Mouse (Mus musculus) lung, postnatal 4 days (tissue): ENCODE data around the gene Csrp2.

Source experiments
- DNase-seq, 2 experiments: peaks; one replicate each; pipeline ENCODE4 v3.0.0; 2021

Gene Csrp2

DNA sequence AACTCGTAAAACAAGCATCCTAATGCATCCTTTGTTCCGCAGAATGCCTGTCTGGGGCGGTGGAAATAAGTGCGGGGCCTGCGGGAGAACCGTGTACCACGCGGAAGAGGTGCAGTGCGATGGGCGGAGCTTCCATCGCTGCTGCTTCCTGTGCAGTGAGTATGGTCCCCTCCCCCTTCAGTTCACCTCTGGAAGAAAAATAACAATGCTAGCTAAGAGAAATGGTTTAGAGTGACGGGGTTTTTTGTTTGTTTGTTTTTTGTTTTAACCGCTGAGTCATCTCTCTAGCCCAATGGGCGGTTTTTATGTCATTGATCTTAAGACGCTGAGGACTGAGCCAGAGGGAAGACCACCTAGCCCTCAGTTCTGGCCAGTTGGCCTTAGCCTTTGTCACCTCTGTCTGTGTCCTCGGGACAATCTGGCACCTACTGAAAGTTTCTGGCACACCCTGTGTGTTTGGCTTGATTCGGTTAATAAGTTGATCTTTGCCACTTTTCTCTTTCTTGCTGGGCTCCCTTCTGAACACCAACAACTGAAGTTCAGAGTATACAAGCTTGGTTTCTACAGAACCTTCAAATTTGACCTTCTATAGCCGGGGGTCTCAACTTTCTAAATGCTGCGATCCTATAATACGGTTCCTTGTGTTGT lies 12.4 kb downstream of the Csrp2 start:
- peak; percentile 33 to 43 for DNase-seq

DNA sequence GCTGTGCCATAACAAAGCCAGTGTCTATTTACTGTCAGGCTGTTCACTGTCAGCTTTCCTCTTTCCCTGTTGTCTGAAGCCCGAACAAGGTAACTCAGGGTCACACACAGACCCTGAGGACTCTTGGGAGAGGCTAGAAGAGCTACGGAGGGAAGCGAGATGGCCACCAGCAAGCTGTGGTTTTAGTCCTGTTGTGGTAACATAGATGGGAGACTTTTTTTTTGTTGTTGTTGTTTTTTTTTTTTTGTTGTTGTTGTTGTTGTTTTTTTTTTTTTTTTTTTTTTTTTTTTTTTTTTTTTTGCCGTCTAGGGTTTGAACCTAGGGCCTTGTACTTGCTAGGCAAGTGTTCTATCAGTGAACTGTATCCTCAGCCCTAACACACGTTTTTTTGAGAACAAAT lies 14.0 kb downstream of the Csrp2 start:
- no peak for DNase-seq

DNA sequence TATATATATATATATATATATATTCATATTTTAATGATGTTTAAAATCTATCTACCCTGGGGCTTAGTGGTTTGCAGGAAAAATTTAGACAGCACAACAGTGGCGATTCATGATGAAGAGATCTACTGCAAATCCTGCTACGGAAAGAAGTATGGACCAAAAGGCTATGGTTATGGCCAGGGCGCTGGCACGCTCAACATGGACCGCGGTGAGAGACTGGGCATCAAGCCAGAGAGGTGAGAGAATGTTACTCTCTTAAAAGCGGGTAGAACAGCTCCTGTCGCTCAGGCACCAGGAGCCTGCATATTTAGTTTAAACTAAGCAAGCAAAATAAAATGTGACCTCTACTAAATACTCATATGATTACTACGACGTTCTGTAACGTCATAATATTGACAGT lies 15.5 kb downstream of the Csrp2 start:
- DNase-seq = no peak

DNA sequence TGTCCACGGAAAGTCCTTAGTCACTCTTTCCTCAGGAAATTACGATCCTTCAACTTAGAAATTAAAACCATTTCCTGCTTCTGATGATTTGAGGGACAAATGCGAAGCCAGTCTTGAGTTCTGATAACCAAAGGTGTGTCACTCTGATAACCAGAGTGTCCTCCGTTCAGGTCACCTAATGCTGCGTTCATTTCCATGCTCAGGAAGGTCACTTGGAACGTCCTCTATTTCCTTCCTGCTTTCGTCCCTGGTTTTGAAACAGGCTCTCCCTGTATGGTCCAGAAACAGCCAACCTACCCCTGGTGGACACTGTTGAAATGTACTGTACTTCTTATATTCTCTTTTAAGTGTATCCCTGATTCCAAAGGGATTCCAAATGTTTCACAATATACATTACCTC lies 16.1 kb downstream of the Csrp2 start:
- no peak for DNase-seq

DNA sequence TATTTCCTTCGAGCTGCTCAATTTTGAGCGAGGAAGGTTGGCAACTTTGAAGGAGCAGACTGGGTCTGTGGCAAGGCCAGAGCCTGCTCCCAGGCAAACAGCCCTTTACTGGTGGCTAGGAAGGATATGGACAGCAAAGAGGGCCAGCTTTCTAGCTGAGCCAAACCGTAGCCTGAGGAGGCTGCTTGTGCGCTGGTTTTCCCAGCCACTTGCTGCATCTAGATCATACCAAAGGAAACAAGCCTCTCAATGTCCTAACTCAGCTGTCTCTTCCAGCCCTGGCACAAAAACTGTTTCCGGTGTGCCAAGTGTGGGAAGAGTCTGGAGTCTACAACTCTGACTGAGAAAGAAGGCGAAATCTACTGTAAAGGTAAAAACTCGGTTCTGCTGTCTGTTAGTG lies 18.8 kb downstream of the Csrp2 start:
- DNase-seq = no peak

DNA sequence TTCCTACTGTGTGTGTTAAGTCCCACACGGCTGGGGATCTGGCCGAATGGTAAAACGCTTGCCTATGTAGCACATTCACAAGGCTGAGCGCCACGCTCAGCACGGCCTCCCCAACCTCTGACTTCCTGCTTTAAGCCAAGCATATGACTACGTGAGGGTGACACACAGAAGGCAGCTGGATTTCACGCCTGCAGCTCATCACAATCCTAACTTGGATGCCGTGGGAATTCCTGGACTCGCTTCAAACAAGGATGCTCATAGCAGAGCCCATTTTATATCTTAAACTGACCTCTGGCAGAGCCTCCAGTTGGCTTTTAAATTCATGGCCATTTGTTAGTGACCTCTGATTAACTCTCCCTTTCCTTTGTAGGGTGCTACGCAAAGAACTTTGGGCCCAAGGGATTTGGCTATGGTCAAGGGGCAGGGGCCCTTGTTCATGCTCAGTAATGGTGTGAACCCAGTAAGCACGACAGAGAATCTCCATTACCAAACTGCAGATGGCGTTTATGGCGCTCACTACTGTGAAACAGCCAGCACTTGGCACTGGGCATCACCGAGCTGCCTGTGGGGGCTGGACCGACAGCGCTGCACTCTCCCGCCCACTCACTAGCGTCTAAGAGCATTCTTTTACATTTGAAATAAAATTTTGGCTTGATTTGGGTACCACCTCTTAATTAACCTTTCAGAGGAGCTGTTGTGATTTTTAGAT lies 19.4 kb downstream of the Csrp2 start:
- no peak for DNase-seq

DNA sequence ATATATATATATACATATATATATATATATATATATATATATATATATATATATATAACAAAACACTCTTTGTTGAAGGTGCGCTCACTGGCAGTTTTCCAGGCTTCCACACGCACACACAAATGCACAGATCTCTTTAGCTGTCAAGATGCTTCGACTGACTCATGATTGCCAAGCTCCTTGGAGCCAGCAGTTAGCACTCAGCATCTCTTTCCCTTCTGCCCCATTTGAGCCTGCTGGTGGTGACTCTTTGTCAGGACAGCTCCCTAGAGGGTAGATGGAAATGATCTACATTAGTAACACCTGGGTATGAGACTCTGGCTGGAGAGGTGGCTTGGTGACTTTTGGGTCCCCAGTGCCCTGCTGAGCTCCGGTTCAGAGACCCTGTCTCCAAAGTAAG lies 20.1 kb downstream of the Csrp2 start:
- no peak for DNase-seq

DNA sequence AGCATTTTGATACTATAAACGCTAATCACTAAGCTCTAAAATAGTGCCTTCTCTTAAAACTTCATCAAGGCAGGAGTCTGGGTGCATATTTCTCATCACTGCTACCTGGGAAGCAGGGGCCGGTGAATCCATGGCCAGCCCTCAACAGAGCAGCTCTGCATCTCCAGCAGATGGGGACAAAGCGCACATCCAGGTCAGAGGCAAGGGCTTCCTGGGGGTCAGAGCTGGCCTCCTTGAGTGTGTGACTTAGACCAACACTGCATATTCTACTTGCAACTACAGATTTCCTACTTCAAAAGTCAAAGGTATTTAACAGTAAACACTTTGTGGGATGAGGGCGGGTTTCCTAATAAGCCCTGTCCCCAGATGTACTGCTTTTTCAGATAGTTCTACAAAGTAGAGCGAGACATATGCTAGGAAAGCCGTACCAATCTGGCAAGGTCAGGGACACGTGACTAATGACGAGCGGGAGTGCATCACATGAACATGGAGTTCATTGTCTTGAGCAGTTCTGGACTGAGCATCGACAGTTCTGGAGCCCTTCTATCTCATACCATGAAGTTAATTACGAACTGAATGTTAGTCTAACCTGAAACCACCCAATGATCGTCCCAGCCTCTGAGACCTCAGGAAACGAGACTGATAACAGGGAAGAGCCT lies 21.3 kb downstream of the Csrp2 start:
- no peak for DNase-seq

DNA sequence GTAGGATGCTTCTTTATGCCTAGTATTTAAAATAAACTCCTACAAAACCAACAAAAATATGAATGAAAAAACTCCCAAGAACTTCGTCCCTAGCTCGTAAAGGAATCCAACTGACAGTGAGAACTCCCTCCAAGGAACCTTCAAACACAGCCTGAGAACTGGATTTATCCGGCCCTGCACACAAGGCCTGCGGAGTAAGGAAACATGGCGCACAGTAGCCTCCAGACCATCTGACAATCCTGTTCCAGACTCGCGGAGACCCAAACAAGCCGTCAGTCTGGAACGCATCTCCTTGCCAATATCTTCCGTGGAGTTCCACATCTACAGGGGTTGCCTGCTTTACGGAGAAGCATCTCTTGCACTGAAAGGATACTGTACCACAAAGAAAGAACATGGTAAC lies 22.4 kb downstream of the Csrp2 start:
- DNase-seq = no peak

DNA sequence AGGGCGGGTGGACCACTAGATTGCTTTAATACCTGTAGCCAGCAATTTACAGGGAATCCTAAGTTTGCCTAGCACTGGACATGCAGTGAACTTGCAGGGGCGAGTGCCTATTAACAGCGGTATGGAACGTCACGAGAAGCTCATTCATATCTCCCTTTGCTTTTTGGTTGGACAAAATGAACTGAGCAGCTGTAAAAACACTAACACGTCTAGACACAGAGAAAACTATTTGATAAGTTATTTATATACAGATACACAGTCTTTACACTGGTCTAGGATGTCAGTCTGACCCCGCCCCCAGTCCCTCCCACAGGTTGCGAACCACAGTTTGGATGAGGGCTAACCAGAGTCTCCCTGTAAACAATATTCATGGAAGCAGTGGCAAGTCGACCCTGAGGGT lies 23.2 kb downstream of the Csrp2 start:
- no peak for DNase-seq

DNA sequence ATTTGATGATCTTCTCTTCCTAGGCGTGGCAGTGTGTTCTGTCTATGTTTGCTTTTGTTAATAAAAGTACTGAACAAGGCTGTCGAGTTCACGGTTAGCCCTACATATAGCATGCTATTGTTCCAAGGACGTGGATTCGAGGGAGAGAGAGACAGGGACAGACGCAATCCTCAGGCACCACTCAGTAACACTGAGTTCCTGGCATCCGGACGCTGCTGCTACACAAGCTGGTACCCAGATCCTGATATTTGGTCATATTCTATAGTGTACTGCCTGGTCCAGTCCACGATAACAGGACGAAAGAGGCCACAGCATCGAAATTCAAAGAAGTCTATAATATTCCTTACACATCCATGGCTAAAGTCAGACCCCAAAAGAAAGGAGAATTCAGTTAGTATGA lies 24.6 kb downstream of the Csrp2 start:
- no peak for DNase-seq

DNA sequence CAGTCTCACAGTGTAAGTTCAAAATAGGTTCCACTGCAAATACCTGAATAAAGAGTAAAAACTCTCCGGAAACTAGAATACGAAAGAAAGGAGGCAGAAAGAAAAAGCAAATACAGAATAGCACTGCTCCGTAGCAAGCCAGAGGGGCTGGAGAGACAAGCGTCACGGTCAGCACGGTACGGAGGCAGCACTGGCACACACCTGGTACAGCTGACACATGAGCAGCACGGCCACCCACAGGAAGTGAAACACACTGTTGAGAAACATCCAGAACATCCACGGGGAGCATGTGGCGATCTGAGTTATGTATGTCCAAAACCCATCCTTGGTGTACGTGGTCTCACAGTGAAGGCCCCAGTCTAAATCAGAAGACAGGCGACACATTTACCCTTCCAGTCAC lies 26.4 kb downstream of the Csrp2 start:
- no peak for DNase-seq

DNA sequence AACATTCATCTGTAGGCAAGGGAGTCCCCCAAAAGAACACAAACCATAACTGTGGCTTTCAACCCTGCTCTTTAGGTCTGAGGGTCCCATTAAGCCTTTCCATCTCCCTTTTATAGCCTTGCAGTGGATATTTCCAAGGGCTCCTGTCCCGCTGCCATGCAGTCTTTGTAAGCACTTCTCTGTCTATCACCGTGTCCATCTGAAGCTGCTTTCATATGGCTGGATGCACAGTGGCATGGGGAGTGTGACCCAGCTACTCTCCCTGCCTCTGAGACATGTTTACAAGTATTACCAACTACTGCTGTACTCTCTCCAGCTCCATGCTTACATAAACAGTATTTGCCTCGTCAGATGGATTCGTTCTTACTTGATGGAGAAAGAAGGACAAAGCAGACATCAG lies 28.0 kb downstream of the Csrp2 start:
- no peak for DNase-seq

DNA sequence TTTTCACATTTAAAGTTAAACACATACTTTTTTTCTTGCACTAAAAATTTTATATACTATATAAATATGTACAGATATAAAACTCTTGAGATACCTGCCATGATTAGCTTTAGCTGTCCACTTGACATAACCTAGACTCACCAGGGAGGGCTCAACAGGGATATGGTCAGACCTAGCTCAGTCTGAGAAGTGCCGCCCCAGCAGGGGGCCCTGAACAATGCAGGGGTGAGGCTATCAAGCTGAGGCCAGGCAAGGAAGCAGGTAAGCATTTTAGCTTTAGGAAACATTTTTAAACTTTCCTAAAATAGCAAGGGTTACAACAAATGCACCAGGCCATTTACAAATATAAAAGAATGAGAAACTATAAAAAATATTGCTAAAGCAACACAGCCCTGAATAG lies 31.5 kb downstream of the Csrp2 start:
- no peak for DNase-seq

DNA sequence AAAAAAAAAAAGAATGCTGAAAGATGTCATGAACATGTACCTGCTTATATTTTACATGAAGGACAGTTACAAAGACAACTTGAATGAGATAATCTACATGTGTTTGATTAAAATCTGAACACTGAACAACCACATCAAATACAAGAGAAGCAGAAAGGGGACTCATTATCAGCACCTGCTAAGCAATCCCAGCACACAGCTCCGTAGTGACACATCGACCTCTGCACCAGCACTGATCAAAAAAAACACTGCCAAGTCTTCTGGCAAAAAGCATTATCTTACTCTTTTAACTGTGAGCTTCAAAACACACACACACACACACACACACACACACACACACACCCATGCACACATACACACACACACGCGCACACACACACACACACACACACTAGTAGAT lies 32.2 kb downstream of the Csrp2 start:
- DNase-seq = no peak

DNA sequence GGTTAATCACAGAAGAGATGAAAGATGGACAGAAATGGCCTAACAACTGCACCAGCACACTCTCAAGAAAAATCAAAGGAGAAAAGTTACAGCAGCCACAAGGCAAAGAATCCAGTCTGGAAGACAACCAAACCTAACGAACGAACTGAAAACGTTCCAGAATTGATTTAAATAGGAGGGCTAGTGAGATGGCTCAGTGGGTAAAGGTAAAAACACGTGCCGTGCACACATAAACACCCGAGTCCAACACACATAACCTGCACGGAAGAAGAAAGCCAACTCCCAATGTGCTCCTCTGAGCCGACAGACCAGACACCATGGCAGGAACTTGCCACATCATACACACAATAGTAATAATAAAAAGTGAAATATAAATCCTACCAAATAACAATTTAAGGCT lies 32.7 kb downstream of the Csrp2 start:
- DNase-seq = no peak

DNA sequence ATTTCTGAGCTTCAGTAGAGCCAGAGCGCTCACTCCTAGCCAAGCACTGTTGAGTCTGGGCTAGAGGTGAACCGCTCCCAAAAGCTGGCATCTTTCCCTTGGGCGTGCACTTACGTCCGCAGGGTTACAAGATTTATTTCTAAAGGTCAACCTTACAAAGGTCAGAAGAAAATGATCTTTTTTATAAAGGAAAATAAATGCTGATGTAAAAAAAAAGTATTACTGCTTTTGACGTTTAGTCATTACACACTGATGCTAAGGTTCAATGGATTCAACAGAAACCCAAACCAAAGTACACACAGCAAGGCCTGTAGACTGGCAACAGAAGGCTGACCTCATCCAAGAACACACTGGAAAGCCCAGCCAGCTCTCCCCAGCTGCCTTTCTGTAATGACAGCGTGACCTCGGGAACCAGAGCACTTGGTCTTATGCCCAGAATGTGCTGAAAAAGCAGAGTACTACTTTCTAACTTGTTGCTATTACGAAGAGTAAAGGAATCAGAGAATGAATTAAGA lies 33.4 kb downstream of the Csrp2 start:
- DNase-seq = peak; percentile 69 to 88

DNA sequence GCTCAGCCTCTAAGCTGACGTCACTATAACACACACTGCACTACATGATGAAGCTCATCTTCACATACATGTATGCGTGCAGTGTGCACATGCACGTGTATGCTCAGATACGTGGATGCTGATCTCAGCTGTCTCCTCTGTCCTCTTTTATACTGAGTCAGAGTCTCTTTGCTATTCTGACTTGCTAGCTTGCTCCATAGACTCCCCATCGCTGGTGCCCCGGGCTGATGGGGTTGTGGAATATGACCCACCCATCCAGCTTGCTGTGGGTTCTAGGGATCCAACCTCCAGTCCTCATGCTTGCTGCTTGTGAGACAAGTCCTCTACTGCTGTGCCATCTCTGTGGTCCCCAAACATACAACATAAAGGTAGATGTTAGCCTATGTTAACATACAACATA lies 39.3 kb downstream of the Csrp2 start:
- DNase-seq = no peak

DNA sequence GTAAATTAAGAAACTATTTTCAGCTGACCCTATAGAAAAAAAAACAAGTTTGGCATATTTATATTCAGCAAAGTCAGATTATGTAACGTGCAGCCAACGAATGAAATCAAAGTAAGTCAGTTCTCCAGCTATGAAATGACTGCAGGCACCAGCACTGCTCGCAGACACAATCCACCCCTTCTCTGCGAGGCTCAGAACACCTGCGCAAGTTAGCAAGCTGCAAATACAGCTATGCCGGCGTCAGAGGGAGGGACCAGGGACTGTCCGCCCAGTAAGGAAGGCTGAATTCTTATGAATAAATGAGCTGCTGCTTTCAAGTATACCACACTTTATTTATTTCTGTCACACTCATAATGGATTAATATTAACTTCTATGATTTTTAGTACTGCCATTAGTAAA lies 40.2 kb downstream of the Csrp2 start:
- DNase-seq = no peak

DNA sequence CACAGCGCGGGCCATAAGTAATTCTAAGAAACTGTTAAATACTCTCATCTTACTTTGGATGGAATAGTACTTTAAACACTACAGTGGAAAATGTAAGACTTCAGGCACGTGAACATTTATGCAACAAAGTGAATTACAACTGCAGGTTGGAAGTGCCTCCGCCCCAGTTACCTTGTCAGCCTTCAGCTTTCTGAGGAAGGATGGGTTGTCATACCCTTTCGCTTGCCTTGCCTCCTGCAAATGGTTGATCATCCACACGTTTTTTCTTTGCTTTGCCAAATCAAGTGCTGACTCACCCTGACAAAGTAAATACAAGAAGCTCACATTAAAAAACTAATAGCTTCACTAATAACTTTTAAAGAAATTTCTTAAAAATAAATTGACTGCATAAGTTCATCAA lies 41.3 kb downstream of the Csrp2 start:
- DNase-seq = no peak

DNA sequence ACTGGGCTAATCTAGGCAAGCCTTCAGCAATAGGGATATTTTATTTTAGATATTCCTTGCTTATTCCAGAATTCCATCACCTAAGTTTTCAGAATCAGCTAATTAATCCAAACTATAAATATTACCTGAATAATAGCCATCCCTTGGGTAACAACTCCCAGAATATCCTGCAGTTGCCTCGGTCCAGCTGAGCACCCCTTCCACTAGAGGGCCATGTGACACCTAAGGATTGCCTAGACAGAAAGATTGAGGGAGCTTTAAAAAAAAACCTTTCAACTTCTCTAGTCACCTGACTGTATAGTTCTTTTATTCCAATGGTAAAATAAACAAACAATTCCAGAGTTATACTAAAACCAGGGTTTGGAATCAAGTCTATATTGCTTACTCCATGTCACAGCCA lies 42.6 kb downstream of the Csrp2 start:
- DNase-seq = no peak

DNA sequence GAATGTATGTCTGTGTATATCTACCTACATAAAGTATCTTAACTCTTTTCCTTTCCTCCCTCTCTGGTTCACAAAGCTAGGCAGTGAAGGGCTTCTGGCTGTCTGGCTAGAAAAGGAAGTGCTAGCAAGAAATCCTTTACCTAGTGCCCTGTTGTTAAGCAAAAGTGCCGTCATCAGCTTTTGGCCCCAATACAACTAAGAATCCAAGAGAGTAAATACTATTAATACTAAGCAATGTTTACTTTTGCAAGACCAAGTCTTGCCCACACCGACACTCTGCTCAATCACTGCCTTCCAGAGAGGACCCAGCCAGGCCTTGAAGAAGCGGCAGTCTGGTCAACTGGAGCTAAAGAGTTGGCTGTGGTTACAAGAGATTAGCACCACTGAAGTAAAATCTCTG lies 51.5 kb downstream of the Csrp2 start:
- DNase-seq = no peak

DNA sequence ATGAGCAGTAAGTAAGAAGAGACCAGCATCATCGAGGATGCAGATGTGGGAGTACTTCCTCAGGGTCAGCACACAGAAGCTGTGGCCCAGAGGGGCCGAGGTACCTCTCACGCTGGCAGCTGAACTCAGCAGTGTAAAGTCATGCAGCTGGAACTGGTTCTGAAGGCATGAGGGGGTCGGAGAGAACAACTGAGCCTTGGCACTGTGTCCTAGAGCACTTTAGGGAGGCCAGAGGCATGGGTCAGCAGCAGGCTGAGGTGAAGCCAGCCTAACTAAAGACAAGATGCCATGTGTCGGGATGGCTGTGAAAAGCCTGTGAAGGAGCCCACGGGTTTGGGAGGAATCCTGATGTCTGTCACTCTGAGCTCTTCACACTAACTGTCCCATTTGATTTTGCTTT lies 51.9 kb downstream of the Csrp2 start:
- DNase-seq = no peak

DNA sequence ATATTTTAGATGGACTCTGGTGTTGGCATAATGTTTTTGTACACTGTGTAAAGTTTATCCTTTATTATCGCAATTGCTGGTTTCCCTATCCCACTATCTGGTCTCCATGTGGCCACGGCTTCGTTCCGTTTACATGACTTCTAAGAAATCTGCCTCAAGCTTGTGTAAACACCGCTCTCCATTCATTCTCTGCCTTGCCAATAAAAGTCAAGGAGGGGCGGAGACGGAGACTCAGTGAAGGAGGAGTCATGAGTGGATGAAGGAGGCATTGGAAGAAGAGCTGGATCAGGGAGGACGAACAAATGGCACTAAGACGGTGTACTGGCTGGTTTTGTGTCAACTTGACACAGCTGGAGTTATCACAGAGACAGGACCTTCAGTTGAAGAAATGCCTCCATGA lies 52.4 kb downstream of the Csrp2 start:
- peak; percentile 40 to 41 for DNase-seq
